Mouse (Mus musculus) thymus, postnatal 36 days (tissue): ENCODE measurements around the gene Lctl.
A peak's percentile ranks its signal among the peaks of the same experiment; 100 is the strongest.

Experiments
- DNase-seq, 2 experiments: peaks; one replicate each; pipeline ENCODE4 v3.0.0; 2022; ENCODE audit warnings: mixed read lengths in 2 of 2

The Lctl gene

GRCm38 (mm10) chr9:64116876-64117275 lies at the start of gene Lctl:
Gene Lctl, plus strand, starts transcription at chr9:64117147.
- DNase-seq = no peak

DNA sequence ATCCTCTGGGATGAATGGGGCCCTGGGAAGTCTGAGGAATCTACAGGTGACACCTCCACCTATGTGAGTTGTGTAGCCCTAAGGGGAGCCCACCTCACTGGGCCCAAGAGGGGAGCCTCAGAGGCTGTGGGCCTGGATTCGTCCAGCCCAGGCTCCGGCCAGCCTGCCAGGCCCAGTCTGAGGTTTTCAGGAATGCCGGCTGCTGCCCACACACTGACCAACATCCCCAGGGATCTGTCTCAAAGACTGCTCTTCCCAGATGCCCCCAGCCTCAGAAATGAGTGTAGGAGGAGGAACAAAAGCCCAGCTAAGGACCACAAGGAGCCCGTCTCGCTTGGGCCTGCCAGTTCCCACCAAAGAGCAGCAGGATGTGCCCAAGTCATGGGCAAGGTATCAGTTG lies 49.2 kb upstream of the Lctl start:
- no peak for DNase-seq

- no peak for DNase-seq
These were observed 48.4 kb upstream of the Lctl start for GRCm38 (mm10) chr9:64068571-64068970.

DNA sequence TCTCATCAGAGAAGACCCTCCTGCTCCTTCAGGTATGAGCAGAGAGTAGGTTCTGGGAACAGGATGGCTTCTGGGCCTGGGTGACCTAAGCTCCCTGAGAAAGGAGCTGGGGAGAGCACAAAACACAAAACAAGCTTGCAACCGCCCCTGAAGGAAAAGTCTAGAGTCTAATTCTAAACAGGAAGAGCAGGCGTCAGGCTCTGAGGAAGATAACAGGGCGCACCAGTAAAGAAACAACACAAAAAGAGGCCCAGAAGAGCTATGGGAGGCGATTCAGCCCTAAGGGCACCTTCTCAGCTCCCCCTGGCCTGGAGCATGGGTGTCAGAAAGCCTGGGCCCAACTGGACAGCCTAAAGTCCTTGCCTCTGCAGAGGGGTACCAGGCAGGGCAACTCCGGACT lies 47.8 kb upstream of the Lctl start:
- no peak for DNase-seq

DNA sequence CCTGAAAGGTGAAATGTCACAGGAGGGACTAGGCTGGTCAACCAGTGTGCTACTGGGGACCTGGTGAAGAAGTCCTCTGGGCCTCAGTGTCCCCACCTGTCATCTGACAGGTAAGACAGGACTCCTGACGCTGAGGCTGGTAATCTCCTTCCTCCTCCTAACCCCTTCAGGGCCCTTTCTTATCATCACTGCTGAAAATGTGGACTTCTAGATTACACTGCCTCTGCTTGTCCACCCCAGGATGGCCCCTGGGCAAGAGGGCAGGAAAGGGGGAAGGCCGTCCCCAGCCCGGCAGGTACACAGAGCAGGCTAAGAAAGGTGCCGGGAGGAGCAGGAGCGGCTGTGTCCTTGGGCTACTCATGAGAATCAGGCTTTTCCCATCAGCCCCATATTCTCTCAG lies 46.3 kb upstream of the Lctl start:
- no peak for DNase-seq

DNA sequence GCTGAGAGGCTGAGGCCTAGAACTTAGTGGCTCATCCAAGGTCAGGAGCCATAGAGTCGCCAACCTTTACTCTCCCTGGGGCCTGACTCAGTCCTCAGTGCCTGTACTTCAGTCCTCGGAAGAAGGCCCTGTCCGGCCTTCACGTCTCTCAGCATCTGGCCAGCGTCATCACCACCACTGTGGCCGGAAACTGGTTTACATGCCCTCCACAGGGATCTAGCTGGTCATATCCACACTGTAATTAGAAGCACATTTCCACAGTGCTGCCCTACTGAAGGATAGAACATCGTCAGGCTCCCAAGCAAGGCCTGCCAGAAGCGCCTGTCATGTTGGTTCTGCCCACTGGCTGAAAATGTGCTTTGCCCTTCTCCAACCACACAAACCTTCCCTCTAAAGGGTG lies 42.1 kb upstream of the Lctl start:
- no peak for DNase-seq

DNA sequence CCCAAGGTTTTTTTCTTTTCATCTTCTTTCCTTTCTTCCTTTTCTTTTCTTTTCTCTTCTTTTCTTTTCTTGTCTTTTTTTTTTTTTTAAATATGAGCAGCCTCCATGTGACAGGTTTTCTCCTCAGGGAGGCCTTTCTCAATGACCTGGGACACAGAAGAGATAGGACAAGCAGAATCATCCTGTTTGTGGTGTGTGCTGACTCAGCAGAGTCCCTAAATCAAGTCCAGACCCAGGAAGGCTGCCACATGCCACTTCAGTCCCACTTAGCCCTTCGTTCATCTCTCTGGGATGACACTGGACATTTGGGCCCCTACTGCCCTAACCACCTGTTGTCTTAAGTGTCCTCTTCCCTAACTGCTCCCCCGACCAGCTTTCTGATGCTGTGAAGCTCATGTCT lies 40.5 kb upstream of the Lctl start:
- no peak for DNase-seq

DNA sequence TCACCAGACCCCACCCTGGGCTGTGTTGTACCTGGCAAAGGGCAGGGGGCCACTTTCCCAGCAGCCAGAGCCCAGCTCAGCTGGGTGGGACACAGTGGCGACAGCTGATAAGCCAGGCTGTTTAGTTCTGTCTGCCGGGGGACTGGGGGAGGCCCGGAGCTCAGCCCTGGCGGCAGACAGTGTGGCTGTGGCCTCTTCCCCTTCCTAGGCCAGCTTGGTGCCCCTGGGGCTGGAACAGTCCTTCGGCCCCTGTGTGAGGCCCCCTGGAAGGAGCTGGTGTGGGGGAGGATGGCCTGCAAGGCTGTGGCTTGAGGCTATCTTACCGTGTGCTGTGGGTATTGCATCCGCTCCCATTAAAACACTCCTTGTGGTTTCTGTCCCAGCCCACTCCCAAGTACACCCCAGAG lies 38.6 kb upstream of the Lctl start:
- no peak for DNase-seq

DNA sequence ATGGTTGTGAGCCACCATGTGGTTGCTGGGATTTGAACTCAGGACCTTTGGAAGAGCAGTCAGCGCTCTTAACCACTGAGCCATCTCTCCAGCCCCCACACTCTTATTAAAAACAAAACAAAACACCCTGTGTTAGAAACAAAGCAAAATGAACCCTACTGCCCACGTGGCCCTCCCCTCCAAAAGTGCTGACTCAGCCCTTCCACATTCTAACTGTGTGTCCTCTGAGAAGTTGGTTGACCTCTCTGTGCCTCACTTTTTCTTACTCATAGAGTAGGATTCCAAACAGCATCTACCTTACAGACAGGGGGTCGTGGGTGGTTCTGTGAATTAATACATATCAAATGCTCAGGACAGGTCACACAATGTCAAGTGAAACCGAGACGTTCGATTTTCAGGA lies 37.0 kb upstream of the Lctl start:
- DNase-seq = no peak

- DNase-seq = no peak
These were observed 32.7 kb upstream of the Lctl start for GRCm38 (mm10) chr9:64084231-64084630.

GRCm38 (mm10) chr9:64084661-64085399 lies 32.1 kb upstream of the Lctl start:
- DNase-seq = no peak

GRCm38 (mm10) chr9:64085976-64086375 lies 31.0 kb upstream of the Lctl start:
- DNase-seq = no peak

DNA sequence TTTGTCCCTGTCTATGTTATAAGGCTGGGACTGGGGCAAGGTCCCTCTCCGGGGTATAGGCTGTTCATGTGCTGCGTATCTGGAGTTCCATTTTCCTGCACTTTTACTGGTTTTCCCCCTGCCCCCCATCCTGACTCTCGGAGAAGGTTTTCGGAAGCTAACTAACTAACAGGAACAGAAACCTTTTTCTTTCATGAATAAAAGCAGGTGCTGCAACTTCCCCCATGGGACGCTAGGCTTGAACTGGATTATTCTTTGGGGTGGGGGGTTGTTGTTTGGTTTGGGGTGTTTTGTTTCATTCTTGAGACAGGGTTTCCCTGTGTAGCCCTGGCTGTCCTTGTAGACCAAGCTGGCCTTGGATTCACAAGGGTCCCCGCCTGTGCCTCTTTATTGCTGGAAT lies 30.4 kb upstream of the Lctl start:
- no peak for DNase-seq

DNA sequence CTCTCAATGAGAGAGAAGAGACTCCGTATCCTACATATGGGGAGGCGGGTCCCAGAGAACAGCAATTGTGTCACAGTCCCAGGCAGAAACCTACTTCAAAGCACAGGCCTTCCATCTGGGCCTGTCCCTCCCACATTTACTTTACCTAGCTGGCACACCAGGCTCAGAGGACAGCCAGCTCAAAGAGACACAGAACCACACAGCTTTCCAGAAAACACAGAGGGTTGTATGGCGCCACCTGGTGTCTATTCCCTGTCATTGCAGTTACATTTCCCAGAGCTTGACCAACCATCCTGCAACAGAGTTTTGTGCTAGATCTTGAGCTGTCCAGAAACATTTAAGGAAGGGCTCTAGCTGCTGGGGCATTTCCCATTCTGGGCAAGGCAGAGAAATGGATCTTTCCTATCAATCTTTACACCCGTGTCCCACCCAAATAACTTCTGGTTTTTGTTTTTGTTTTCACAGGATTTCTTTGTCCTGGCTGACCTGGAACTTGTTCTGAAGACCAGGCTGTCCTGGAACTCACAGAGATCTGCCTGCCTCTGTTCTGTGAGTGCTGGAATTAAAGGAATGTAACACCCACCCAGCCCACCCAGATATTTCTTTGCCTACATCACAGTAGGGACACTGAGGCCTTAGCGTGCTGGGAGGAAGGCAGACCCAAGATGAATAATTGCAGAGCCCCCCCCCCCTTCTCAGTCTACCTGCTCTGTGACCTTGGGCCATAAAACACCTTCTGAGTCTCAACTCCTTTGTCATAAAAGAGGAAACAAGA lies 29.3 kb upstream of the Lctl start:
- DNase-seq = peak; percentile 46 to 47

GRCm38 (mm10) chr9:64088346-64088745 lies 28.6 kb upstream of the Lctl start:
- DNase-seq = no peak

DNA sequence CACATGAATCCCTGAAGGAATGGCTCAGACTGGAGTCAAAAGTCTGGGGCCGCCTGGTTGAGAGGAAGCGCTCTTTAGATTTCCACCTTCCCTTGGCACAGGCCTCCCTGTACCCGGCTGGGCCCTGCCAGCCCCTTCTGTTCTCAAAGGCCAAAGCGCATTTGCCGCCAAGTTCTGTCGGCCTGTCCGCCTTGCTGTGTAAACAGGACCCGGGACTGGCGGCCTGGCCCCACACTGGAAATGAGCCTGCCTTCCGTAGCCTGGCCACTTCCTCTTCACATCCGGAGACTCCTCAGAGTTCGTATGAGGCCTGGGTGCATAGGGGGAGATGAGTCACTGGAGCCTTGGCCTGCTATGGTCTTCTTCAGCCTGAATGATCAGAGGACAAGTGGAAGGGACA lies 27.9 kb upstream of the Lctl start:
- DNase-seq = no peak

DNA sequence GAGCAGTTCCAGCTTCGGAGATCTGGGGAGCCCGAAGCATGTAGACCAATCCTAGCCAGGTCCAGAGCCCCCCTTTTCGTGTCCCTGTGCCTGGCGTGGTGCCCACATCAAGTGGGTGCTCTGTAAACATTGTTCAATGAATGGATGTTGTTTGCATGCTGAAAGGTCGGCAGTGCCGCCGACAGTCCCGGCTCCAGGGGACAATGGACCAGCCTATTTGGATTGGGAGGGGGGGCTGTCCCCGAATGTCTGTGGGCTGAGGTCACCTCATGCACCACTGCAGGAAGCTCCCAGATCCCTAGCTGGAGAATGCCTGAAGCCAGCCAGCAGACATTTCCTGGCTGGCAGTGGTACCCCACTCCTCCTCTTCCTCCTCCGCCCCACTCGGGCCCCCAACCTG lies 22.9 kb upstream of the Lctl start:
- no peak for DNase-seq

DNA sequence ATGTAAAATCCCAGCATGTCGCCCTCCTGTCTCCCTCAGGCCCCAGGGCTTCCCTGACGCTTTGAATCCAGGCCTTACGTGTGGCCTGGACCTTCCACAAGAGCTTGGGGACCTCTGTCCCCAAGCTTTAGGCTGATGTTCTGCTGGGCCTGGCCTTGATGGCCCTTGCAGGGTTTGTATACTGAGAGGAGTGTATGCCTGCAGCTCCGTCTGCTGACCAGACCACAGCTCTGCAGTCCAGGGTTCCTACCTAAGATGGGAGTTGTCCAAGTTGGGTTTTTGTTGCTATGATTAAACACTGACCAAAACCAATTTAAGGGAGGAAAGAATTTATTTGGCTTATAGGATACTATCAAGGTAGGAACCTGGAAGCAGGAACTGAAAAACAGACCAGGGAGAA lies 18.7 kb upstream of the Lctl start:
- DNase-seq = no peak

GRCm38 (mm10) chr9:64100442-64100841 lies 16.5 kb upstream of the Lctl start:
- peak; percentile 75 to 77 for DNase-seq

GRCm38 (mm10) chr9:64105301-64105700 lies 11.6 kb upstream of the Lctl start:
- no peak for DNase-seq

DNA sequence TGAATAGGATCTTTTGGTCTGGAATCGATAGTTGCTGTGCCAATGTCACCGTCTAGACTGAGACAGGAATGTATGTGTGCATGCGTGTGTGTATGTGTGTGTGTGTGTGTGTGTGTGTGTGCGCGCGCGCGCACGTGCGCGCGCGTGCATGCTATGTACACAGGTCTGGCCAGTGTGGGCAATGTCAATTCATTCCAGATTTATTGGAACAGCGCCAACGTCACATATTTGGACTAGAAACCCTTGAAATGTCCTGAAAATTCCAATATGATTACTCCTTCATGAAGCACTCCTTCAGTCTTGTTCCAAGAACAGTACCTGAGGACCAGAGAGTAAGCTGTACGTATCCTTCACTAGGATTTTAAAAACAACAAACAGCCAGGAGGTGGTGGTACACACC lies 6.4 kb upstream of the Lctl start:
- no peak for DNase-seq

DNA sequence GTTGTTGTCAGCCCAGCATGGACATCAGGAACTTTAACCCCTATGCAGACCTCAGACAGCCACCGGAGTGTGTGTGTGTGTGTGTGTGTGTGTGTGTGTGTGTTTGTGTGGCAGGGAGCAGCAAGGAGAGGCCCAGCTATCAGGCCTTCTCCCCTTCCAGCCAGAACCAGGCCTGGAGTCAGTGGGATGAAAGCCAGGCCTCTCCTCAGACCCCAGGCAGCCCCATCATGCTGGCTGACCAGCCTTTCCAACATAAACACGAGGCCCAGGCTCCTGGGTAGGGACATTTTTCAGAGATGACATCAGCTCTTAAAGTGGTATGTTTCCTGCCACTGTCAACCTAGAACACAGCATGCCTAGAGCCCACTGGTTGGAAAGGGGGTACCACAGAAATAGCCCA lies 2.3 kb upstream of the Lctl start:
- DNase-seq = no peak

- no peak for DNase-seq
These were observed 1.2 kb upstream of the Lctl start for GRCm38 (mm10) chr9:64115756-64116155.

- peak; percentile 47 to 49 for DNase-seq
These were observed 3.0 kb downstream of the Lctl start for GRCm38 (mm10) chr9:64119898-64120297.
